Mouse (Mus musculus): ENCODE results near the gene Kat6b. TPM values are rescaled to one million over a fixed set of nuclear protein-coding genes. Genes with fewer than 3 reads are reported as not detected.
A peak's percentile ranks its signal among the peaks of the same experiment; 100 is the strongest.

Kat6b gene
- polyA plus RNA-seq, 1 experiment from 2014 or later: 12.7 TPM

DNA sequence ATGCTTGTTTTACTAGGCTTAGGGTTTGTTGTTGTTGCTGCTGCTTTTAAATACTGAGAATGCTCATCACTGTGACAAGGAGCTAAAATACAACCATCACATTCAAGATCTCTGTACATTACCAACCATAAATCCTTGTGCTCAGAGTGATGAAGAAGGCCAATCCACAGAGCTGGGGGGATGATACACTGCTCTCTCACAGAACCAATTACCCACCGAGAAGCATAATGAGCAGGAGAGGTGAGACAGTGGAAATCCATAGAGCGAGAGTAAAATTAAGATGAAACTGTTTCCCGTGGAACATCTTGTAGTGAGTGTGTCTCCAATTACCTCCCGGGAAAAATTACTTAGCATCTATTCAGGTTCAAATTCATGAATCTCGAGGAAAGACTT is 118.9 kb downstream of the Kat6b start:
- no peak for ATAC-seq (ENCODE audit: insufficient read depth, low FRiP score, low TSS enrichment)
- Histone ChIP-seq H3K4me1 (ENCODE audit: control insufficient read depth, insufficient read depth, low read length) (peaks cover 12% of the 10 kb centered on the region), H3K4me3 (ENCODE audit: low read depth, low read length) (no peak overlapping the region), H3K27ac (ENCODE audit: low read depth, low read length) (peak overlapping the region; percentile 53), H3K9ac (ENCODE audit: low read length) (no peak overlapping the region), H3K9me3 (ENCODE audit: control insufficient read depth, low read length) (no peaks in the 10 kb centered on the region), H3K4me2 (ENCODE audit: low read depth) (no peak overlapping the region), H3K27me3 (ENCODE audit: control insufficient read depth, insufficient read depth, low read length) (no peaks in the 10 kb centered on the region), H3K36me3 (ENCODE audit: control insufficient read depth, insufficient read depth, low read length) (no peaks in the 10 kb centered on the region)
- 64% methylated on average over 5 of the region's 5 CpGs for WGBS
- DNase-seq (ENCODE audit: low spot score): no peak

DNA sequence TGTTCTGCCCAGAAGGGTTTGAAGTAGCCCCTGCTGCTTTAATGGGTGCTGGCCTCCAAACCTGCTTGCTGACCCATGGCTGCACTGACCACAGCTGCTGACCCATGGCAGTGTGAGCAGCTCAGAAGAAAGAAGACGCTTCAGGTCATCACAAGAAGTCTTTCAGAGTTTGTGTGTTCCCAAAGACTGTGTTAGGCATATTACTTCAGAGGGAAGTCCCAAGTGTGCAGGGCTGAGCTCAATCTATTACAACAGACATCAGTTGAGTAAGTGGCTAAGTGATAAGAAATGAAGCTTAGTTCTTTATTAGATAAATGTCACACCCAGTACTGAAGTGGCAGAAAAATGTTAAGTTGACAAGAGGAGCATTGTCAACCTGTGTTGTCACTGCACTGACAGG is 119.4 kb downstream of the Kat6b start:
- peak overlapping the region; percentile 53 for H3K27ac ChIP-seq (ENCODE audit: low read depth, low read length)
- no peak for ATAC-seq (ENCODE audit: insufficient read depth, low FRiP score, low TSS enrichment)
- no peaks in the 10 kb centered on the region for H3K27me3 ChIP-seq (ENCODE audit: control insufficient read depth, insufficient read depth, low read length)
- H3K36me3 ChIP-seq (ENCODE audit: control insufficient read depth, insufficient read depth, low read length): no peaks in the 10 kb centered on the region
- H3K9me3 ChIP-seq (ENCODE audit: control insufficient read depth, low read length): no peaks in the 10 kb centered on the region
- 57% methylated on average over 1 of the region's 1 CpGs for WGBS
- no peak overlapping the region for H3K9ac ChIP-seq (ENCODE audit: low read length)
- H3K4me3 ChIP-seq (ENCODE audit: low read depth, low read length): no peak overlapping the region
- peaks cover 12% of the 10 kb centered on the region for H3K4me1 ChIP-seq (ENCODE audit: control insufficient read depth, insufficient read depth, low read length)
- H3K4me2 ChIP-seq (ENCODE audit: low read depth): no peak overlapping the region
- peak; percentile 15 for DNase-seq (ENCODE audit: low spot score)

DNA sequence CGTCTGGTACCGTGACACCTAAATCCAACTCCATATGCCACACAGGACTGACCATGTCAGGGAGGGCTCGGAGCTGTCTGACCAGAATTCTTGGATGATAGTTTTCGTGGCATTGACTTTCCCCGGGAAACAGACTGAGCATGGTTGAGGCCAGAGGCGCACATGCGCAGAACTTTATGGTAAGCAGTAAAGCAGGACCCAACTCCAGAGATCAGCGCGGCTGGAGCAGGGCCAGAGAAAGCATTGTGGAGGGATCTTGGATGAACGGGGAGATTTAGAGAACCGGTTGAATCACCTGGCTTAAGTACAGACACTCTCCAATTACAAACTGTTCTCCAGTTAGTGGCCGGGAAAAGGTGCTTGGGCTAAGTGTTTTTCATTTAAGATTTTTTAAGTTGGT is 120.9 kb downstream of the Kat6b start:
- Histone ChIP-seq H3K27ac (ENCODE audit: low read depth, low read length) (no peak overlapping the region), H3K9me3 (ENCODE audit: control insufficient read depth, low read length) (no peaks in the 10 kb centered on the region), H3K9ac (ENCODE audit: low read length) (no peak overlapping the region), H3K4me2 (ENCODE audit: low read depth) (no peak overlapping the region), H3K4me3 (ENCODE audit: low read depth, low read length) (no peak overlapping the region), H3K27me3 (ENCODE audit: control insufficient read depth, insufficient read depth, low read length) (no peaks in the 10 kb centered on the region), H3K36me3 (ENCODE audit: control insufficient read depth, insufficient read depth, low read length) (no peaks in the 10 kb centered on the region), H3K4me1 (ENCODE audit: control insufficient read depth, insufficient read depth, low read length) (peaks cover 12% of the 10 kb centered on the region)
- WGBS: 88% methylated on average over 12 of the region's 12 CpGs
- ATAC-seq (ENCODE audit: insufficient read depth, low FRiP score, low TSS enrichment): no peak
- no peak for DNase-seq (ENCODE audit: low spot score)

DNA sequence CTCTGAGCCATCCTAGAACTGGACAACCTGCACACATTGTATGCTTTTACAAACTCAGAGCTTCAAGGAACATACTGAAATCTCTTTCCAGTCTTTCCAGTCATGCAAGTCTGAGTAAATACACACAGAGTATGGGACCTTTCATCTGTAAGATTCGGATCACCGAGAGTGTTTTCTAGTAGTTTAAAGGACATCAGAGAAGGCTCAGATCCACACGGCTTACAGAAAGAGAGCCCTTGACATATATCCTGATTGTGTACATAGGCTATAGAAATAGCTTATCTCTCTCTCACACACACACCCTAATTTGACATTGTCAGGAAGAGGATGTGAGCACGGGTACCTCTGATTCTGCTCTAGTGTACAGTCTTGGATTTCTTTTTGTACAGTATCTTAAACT is 121.7 kb downstream of the Kat6b start:
- no peak overlapping the region for H3K4me2 ChIP-seq (ENCODE audit: low read depth)
- H3K36me3 ChIP-seq (ENCODE audit: control insufficient read depth, insufficient read depth, low read length): no peaks in the 10 kb centered on the region
- DNase-seq (ENCODE audit: low spot score): no peak
- H3K4me1 ChIP-seq (ENCODE audit: control insufficient read depth, insufficient read depth, low read length): peaks cover 16% of the 10 kb centered on the region
- WGBS: 68% methylated on average over 4 of the region's 4 CpGs
- no peaks in the 10 kb centered on the region for H3K27me3 ChIP-seq (ENCODE audit: control insufficient read depth, insufficient read depth, low read length)
- H3K27ac ChIP-seq (ENCODE audit: low read depth, low read length): no peak overlapping the region
- no peaks in the 10 kb centered on the region for H3K9me3 ChIP-seq (ENCODE audit: control insufficient read depth, low read length)
- no peak overlapping the region for H3K4me3 ChIP-seq (ENCODE audit: low read depth, low read length)
- ATAC-seq (ENCODE audit: insufficient read depth, low FRiP score, low TSS enrichment): no peak
- H3K9ac ChIP-seq (ENCODE audit: low read length): no peak overlapping the region

DNA sequence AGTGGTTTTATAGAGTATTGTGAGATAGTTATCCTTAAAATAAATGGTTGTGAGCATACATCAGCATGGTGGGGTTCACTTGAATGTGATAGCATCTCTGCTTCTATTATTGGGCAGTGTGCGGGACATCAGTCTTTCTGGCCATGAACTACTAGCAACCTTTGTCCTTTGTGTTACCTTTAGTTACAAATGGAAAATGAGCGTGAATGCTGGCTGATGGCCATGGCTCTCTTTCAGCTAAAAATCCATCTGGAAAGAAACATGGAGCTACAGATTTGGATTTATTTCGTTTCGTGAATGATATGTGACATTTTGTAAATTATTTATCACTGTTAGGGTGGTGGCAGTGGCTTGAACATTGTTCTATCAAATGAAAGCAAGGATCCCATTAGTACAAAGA is 126.5 kb downstream of the Kat6b start:
- Histone ChIP-seq H3K4me3 (ENCODE audit: low read depth, low read length) (no peak overlapping the region), H3K9ac (ENCODE audit: low read length) (no peak overlapping the region), H3K36me3 (ENCODE audit: control insufficient read depth, insufficient read depth, low read length) (no peaks in the 10 kb centered on the region), H3K4me1 (ENCODE audit: control insufficient read depth, insufficient read depth, low read length) (peaks cover 11% of the 10 kb centered on the region; the same call in 1 of the 2 replicates), H3K4me2 (ENCODE audit: low read depth) (no peak overlapping the region), H3K27ac (ENCODE audit: low read depth, low read length) (peak overlapping the region; percentile 0; the same call in 1 of the 2 replicates), H3K9me3 (ENCODE audit: control insufficient read depth, low read length) (no peaks in the 10 kb centered on the region), H3K27me3 (ENCODE audit: control insufficient read depth, insufficient read depth, low read length) (no peaks in the 10 kb centered on the region)
- 60% methylated on average over 4 of the region's 4 CpGs for WGBS
- DNase-seq (ENCODE audit: low spot score): no peak
- no peak for ATAC-seq (ENCODE audit: insufficient read depth, low FRiP score, low TSS enrichment)

DNA sequence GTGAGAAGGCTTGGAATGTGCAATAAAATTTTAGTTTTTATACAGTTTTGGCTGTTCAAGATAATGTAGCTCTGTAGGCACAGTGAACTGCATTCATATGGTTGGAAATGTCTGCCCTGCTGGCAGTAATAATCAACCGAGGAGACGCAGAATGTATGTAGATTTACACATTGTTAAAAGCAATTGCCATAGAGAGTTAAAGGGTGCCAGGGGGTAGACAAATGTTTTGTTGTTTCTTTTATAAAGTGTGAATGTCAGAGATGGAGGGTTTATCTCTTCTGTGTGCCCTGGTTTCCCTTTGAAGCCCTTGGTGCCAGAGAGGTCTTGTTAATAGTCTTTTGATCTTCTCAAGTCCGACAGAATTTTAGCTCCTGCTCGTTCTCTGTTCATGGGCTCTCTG is 127.7 kb downstream of the Kat6b start:
- Histone ChIP-seq H3K27me3 (ENCODE audit: control insufficient read depth, insufficient read depth, low read length) (no peaks in the 10 kb centered on the region), H3K4me2 (ENCODE audit: low read depth) (no peak overlapping the region), H3K9ac (ENCODE audit: low read length) (no peak overlapping the region), H3K9me3 (ENCODE audit: control insufficient read depth, low read length) (no peaks in the 10 kb centered on the region), H3K4me1 (ENCODE audit: control insufficient read depth, insufficient read depth, low read length) (peaks cover 11% of the 10 kb centered on the region; the same call in 1 of the 2 replicates), H3K4me3 (ENCODE audit: low read depth, low read length) (no peak overlapping the region), H3K36me3 (ENCODE audit: control insufficient read depth, insufficient read depth, low read length) (no peaks in the 10 kb centered on the region), H3K27ac (ENCODE audit: low read depth, low read length) (no peak overlapping the region)
- no peak for DNase-seq (ENCODE audit: low spot score)
- no peak for ATAC-seq (ENCODE audit: insufficient read depth, low FRiP score, low TSS enrichment)
- 18% methylated on average over 4 of the region's 4 CpGs for WGBS

DNA sequence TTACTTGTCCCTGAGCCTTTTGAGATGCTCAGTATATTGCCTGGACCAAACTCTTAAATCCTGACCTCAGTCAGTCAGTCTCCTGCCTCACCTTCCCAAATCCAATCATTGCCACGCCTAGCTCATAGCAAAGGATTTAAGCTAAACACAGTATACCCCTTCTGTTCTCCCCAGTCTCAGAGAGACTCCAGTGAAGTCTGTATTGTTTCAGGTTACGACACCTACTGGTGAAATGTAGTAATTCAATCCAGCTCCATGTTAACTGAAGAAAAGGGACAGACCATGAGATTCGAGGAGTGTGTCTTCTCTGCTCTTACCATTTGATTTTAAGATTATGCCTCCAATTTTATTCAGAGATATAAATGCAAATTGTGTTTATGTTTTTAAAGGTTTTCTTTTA is 129.0 kb downstream of the Kat6b start:
- Histone ChIP-seq H3K4me2 (ENCODE audit: low read depth) (no peak overlapping the region), H3K27me3 (ENCODE audit: control insufficient read depth, insufficient read depth, low read length) (no peaks in the 10 kb centered on the region), H3K27ac (ENCODE audit: low read depth, low read length) (no peak overlapping the region), H3K4me3 (ENCODE audit: low read depth, low read length) (no peak overlapping the region), H3K36me3 (ENCODE audit: control insufficient read depth, insufficient read depth, low read length) (no peaks in the 10 kb centered on the region), H3K9me3 (ENCODE audit: control insufficient read depth, low read length) (no peaks in the 10 kb centered on the region), H3K4me1 (ENCODE audit: control insufficient read depth, insufficient read depth, low read length) (peaks cover 11% of the 10 kb centered on the region; the same call in 1 of the 2 replicates), H3K9ac (ENCODE audit: low read length) (no peak overlapping the region)
- 19% methylated on average over 3 of the region's 3 CpGs for WGBS
- no peak for ATAC-seq (ENCODE audit: insufficient read depth, low FRiP score, low TSS enrichment)
- no peak for DNase-seq (ENCODE audit: low spot score)

DNA sequence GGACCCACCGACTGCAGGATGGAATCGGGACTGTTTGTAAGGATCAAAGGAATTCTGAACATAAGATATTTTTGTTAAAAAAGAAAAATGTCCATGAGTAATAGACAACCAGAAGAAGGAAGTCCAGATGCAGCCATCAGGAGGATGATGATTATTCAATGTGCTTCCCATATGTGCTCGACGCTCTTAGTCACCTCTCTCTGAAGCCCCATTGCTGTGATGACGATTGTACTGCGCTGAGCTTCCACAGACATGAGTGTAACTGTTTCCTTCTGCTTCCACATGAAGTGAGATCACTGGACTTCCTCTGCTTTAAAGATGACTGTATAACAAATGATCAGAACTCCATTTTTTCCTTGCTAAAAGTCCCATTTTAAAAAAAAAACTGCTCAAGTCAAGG is 131.8 kb downstream of the Kat6b start:
- Histone ChIP-seq H3K9ac (ENCODE audit: low read length) (no peak overlapping the region), H3K4me2 (ENCODE audit: low read depth) (no peak overlapping the region), H3K4me3 (ENCODE audit: low read depth, low read length) (no peak overlapping the region), H3K36me3 (ENCODE audit: control insufficient read depth, insufficient read depth, low read length) (no peaks in the 10 kb centered on the region), H3K27ac (ENCODE audit: low read depth, low read length) (no peak overlapping the region), H3K4me1 (ENCODE audit: control insufficient read depth, insufficient read depth, low read length) (peaks cover 7% of the 10 kb centered on the region; the same call in 1 of the 2 replicates), H3K9me3 (ENCODE audit: control insufficient read depth, low read length) (no peaks in the 10 kb centered on the region), H3K27me3 (ENCODE audit: control insufficient read depth, insufficient read depth, low read length) (no peaks in the 10 kb centered on the region)
- ATAC-seq (ENCODE audit: insufficient read depth, low FRiP score, low TSS enrichment) (no peak), DNase-seq (ENCODE audit: low spot score) (no peak)
- 88% methylated on average over 6 of the region's 6 CpGs for WGBS

DNA sequence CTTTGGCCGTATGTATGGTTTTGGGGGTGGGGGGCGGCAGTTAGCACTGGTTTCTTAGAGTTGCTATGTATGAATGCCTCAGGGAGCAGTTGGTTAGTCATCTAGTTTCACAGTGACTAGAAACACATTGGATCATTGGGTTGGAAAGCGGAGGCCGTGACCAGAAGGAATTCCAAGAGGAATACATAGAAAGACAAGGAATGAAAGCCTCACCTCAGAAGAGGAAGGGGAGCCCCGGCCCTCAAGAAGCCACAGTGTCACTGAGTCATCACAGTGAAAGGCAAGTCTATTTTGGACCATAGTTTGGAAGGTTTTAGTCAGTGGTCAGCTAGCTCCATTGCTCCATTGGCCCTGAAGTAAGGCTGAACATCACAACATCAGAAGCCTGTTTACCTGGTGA is 132.9 kb downstream of the Kat6b start:
- no peak for DNase-seq (ENCODE audit: low spot score)
- Histone ChIP-seq H3K27ac (ENCODE audit: low read depth, low read length) (no peak overlapping the region), H3K27me3 (ENCODE audit: control insufficient read depth, insufficient read depth, low read length) (no peaks in the 10 kb centered on the region), H3K4me3 (ENCODE audit: low read depth, low read length) (no peak overlapping the region), H3K4me1 (ENCODE audit: control insufficient read depth, insufficient read depth, low read length) (no peaks in the 10 kb centered on the region), H3K9ac (ENCODE audit: low read length) (no peak overlapping the region), H3K36me3 (ENCODE audit: control insufficient read depth, insufficient read depth, low read length) (no peaks in the 10 kb centered on the region), H3K9me3 (ENCODE audit: control insufficient read depth, low read length) (no peaks in the 10 kb centered on the region), H3K4me2 (ENCODE audit: low read depth) (no peak overlapping the region)
- 92% methylated on average over 5 of the region's 5 CpGs for WGBS
- no peak for ATAC-seq (ENCODE audit: insufficient read depth, low FRiP score, low TSS enrichment)

Data from neural tube, embryonic 11.5 days (tissue).